Mouse (Mus musculus): Measurements from ENCODE around the gene S100a11.

DNA sequence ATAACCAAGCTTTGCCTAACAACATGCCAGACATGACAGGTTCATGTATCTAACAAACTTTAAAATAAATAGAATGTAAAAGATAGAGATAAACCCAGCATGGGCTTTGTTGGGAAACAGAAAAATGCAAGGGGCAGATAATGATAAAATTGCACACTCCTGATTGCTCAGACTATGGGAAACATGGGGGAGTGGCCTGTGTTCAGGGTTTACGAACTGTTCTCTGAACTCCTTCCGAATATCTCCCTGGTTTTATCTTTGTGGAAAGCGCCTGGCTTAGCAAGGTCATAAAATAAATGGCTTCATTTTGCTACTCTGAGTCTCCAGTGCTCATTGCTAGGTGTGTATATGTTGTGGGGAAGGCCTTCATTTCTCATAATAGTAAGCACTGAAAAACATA, 46.6 kb downstream of the S100a11 start:
- TF ChIP-seq CTCF (IDR thresholded peaks at IDR 0.05; ENCODE audit: low read depth) (no peak), EP300 (IDR thresholded peaks at IDR 0.05; ENCODE audit: low read depth) (no peak)

Data from liver, embryonic 14.5 days (tissue).